Mouse (Mus musculus): ENCODE measurements around the gene Nlrc5. TPM values are rescaled to one million over a fixed set of nuclear protein-coding genes. Genes with fewer than 3 reads are reported as not detected.

Nlrc5 gene
- total and polyA plus RNA-seq, 2 experiments = 11.6 to 21.2 TPM

DNA sequence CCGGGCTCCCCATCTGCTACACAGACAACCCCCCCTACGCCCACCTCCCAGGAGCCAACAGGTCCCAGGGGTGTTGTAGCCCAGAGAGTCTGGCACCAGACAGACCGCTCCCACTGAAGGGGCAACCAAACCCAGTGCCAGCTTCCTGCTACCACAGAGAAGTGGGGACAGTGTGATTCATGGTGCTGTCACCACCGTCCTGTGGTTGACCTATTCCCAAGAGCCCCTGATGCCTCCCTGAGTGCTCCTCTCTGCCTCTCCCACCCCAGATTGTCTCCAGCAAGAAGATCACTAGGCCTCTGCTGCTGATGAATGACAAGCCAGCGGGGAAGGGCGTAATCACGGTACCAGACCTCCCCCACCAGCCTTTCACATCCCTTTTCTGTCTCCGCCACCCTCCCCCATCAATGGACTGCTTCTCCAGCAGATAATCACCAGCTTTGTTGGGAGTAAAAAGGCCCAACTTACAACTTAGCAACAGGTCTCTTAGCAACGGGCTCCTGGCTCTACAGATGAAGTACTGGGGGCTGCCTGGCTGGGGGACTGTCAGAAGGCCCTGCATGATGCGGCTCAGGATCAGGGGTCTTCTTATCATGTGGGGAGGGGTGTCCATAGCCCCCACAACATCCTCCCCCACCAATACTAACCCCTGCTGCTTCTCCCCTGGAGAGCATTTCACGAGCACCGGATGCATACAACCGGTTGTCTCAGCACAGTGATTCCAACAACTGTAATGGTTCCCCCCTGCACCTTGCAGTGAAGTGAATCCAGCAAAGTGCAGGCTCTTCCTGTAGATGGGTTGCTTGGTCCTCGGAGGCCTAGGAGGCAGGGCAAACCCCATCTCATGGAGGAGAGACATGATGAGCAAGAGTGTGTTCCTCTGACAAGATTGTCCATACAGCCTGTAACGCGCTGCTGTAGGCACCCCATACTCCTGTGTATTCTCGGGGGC is 117.6 kb downstream of the Nlrc5 start:
- Histone ChIP-seq H3K79me2 (ENCODE audit: control insufficient read depth, insufficient read depth, low read length) (no peaks in the 10 kb centered on the region), H3K9ac (ENCODE audit: low read depth, low read length) (no peak overlapping the region), H3K36me3 (ENCODE audit: control insufficient read depth, insufficient read depth, low read length) (no peaks in the 10 kb centered on the region), H3K4me1 (ENCODE audit: control insufficient read depth, insufficient read depth, low read length) (peaks cover 6% of the 10 kb centered on the region), H3K27me3 (ENCODE audit: control insufficient read depth, insufficient read depth, low read length) (no peaks in the 10 kb centered on the region), H3K4me3 (ENCODE audit: insufficient read depth, low read depth, low read length) (no peak overlapping the region), H3K27ac (replicated peaks; ENCODE audit: insufficient read depth, low read depth, low read length) (no peak overlapping the region)
- DNase-seq (ENCODE audit: extremely low read depth, low read depth, low spot score) = no peak
- 87% methylated on average over 17 of the region's 17 CpGs for whole genome bisulfite sequencing
- TF ChIP-seq CTCF (IDR thresholded peaks at IDR 0.05; ENCODE audit: low read depth, low read length) (no peak), POLR2A (IDR thresholded peaks at IDR 0.05; ENCODE audit: extremely low read depth, insufficient read depth, low read length) (no peak)

DNA sequence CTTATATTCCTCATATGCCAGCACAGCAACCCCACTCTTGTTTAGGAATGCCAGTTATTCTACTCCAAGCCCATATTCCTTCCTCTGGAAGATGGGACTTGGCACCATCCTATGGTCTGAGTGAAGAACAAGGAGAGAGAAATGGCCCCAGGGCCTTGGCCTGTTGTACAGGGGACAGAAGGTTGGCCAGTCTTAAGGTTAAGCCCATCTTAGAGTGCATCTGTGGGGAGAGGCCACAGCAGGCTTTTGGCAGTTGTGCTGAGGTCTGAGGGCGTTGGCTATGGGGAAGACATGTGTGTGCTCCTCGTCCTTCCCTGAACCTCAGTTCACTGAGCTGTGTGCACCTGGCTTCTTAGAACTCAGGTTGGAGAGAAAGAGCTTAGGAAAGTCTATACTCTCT is 118.5 kb downstream of the Nlrc5 start:
- Histone ChIP-seq H3K4me3 (ENCODE audit: insufficient read depth, low read depth, low read length) (no peak overlapping the region), H3K79me2 (ENCODE audit: control insufficient read depth, insufficient read depth, low read length) (no peaks in the 10 kb centered on the region), H3K9ac (ENCODE audit: low read depth, low read length) (no peak overlapping the region), H3K27ac (replicated peaks; ENCODE audit: insufficient read depth, low read depth, low read length) (no peak overlapping the region), H3K4me1 (ENCODE audit: control insufficient read depth, insufficient read depth, low read length) (peaks cover 6% of the 10 kb centered on the region), H3K27me3 (ENCODE audit: control insufficient read depth, insufficient read depth, low read length) (no peaks in the 10 kb centered on the region), H3K36me3 (ENCODE audit: control insufficient read depth, insufficient read depth, low read length) (no peaks in the 10 kb centered on the region)
- 100% methylated on average over 2 of the region's 2 CpGs for WGBS
- TF ChIP-seq CTCF (IDR thresholded peaks at IDR 0.05; ENCODE audit: low read depth, low read length) (no peak), POLR2A (IDR thresholded peaks at IDR 0.05; ENCODE audit: extremely low read depth, insufficient read depth, low read length) (no peak)
- DNase-seq (ENCODE audit: extremely low read depth, low read depth, low spot score) = no peak

DNA sequence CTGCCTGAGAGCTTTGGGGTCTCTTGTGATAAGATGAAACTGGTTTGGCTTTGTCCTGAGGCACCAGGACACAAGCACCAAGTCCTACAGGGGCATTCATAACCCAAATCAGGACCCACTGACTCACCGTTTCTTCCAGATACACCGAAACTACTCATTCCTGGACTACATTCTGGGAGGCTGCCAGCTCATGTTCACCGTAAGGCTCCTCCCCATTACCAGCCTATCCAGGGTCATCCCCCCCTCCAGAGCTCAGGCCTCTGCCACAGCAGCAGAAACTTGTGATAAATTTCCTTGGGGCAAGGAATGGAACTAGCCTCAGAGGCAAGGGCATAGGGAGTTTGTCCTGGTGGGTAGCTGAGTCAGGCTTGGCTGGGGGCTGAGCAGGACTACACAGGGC is 123.1 kb downstream of the Nlrc5 start:
- Histone ChIP-seq H3K9ac (ENCODE audit: low read depth, low read length) (no peak overlapping the region), H3K27me3 (ENCODE audit: control insufficient read depth, insufficient read depth, low read length) (no peaks in the 10 kb centered on the region), H3K4me1 (ENCODE audit: control insufficient read depth, insufficient read depth, low read length) (no peaks in the 10 kb centered on the region), H3K4me3 (ENCODE audit: insufficient read depth, low read depth, low read length) (no peak overlapping the region), H3K79me2 (ENCODE audit: control insufficient read depth, insufficient read depth, low read length) (no peaks in the 10 kb centered on the region), H3K36me3 (ENCODE audit: control insufficient read depth, insufficient read depth, low read length) (no peaks in the 10 kb centered on the region; the same call in 1 of the 2 replicates), H3K27ac (replicated peaks; ENCODE audit: insufficient read depth, low read depth, low read length) (no peak overlapping the region)
- TF ChIP-seq CTCF (IDR thresholded peaks at IDR 0.05; ENCODE audit: low read depth, low read length) (no peak), POLR2A (IDR thresholded peaks at IDR 0.05; ENCODE audit: extremely low read depth, insufficient read depth, low read length) (no peak)
- DNase-seq (ENCODE audit: extremely low read depth, low read depth, low spot score) = no peak
- WGBS = 88% methylated on average over 3 of the region's 3 CpGs

DNA sequence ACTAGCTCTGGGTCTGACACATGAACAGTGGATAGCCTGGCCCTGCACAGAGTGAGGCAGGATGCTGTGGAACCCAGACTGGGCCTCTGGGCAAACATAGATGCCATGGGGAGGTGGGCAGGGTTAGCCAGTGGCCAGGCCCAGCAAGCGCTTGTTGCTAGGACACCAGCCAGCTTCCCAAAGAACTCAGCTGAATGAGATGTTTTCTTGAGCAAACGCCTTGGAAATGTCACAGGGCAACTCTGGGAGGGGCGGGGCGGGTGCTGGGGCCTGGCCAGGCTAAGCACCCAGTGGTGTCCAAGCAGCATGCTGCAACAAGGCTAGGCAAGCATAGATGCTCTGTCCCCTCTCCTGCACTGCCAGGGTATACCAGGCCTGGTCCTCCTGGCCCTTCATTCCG is 127.1 kb downstream of the Nlrc5 start:
- H3K27me3 ChIP-seq (ENCODE audit: control insufficient read depth, insufficient read depth, low read length) = no peaks in the 10 kb centered on the region
- 93% methylated on average over 5 of the region's 5 CpGs for WGBS
- no peaks in the 10 kb centered on the region for H3K4me1 ChIP-seq (ENCODE audit: control insufficient read depth, insufficient read depth, low read length)
- no peak overlapping the region for H3K4me3 ChIP-seq (ENCODE audit: insufficient read depth, low read depth, low read length)
- no peak for DNase-seq (ENCODE audit: extremely low read depth, low read depth, low spot score)
- no peaks in the 10 kb centered on the region for H3K79me2 ChIP-seq (ENCODE audit: control insufficient read depth, insufficient read depth, low read length)
- TF ChIP-seq POLR2A (IDR thresholded peaks at IDR 0.05; ENCODE audit: extremely low read depth, insufficient read depth, low read length) = no peak
- no peak for TF ChIP-seq CTCF (IDR thresholded peaks at IDR 0.05; ENCODE audit: low read depth, low read length)
- H3K36me3 ChIP-seq (ENCODE audit: control insufficient read depth, insufficient read depth, low read length) = peaks cover 2% of the 10 kb centered on the region; the same call in 1 of the 2 replicates
- no peak overlapping the region for H3K9ac ChIP-seq (ENCODE audit: low read depth, low read length)
- no peak overlapping the region for H3K27ac ChIP-seq (replicated peaks; ENCODE audit: insufficient read depth, low read depth, low read length)

DNA sequence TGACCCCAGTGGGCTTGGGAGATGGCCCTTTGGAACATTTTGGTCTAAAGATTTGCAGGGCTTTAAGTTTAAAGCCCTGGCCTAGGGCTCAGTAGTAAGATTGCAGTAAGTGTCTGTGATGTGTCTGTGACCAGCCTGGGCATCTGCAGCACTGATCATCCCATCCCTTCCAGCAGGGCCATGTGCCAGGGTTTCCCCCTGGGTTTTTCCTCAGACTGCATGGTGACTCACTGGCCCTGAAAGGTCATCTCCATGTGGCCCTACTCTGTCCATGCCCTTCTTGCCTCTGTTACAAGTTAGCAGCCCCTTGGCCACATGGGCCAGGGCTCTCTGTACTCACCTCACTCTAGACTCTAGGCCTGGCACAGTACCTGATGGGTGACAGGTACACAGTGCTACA is 130.3 kb downstream of the Nlrc5 start:
- Histone ChIP-seq H3K27me3 (ENCODE audit: control insufficient read depth, insufficient read depth, low read length) (no peaks in the 10 kb centered on the region), H3K79me2 (ENCODE audit: control insufficient read depth, insufficient read depth, low read length) (no peaks in the 10 kb centered on the region), H3K9ac (ENCODE audit: low read depth, low read length) (no peak overlapping the region), H3K4me3 (ENCODE audit: insufficient read depth, low read depth, low read length) (no peak overlapping the region), H3K36me3 (ENCODE audit: control insufficient read depth, insufficient read depth, low read length) (peaks cover 2% of the 10 kb centered on the region; the same call in 1 of the 2 replicates), H3K4me1 (ENCODE audit: control insufficient read depth, insufficient read depth, low read length) (no peaks in the 10 kb centered on the region), H3K27ac (replicated peaks; ENCODE audit: insufficient read depth, low read depth, low read length) (no peak overlapping the region)
- TF ChIP-seq POLR2A (IDR thresholded peaks at IDR 0.05; ENCODE audit: extremely low read depth, insufficient read depth, low read length) (no peak), CTCF (IDR thresholded peaks at IDR 0.05; ENCODE audit: low read depth, low read length) (no peak)
- DNase-seq (ENCODE audit: extremely low read depth, low read depth, low spot score) = no peak

DNA sequence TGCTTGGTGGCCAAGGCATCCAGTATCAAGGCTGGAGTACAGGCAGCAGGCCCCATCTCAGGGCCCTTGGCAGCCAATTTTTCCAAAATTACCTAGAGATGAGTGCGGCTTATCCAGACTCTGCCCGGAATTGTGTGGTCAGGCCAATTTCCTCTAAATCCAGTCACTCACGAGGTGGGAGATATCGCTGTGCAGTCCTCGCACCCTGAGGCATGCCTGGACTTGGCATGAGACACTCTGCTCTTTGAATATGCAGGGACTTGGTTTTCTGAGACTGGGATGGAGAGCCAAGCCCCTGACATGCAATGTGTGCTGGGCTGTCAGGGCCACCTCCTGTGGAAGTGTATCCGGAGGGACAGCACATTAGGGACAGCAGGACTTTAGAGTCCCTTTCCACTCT is 131.9 kb downstream of the Nlrc5 start:
- Histone ChIP-seq H3K79me2 (ENCODE audit: control insufficient read depth, insufficient read depth, low read length) (no peaks in the 10 kb centered on the region), H3K27me3 (ENCODE audit: control insufficient read depth, insufficient read depth, low read length) (no peaks in the 10 kb centered on the region), H3K27ac (replicated peaks; ENCODE audit: insufficient read depth, low read depth, low read length) (no peak overlapping the region), H3K36me3 (ENCODE audit: control insufficient read depth, insufficient read depth, low read length) (peaks cover 2% of the 10 kb centered on the region; the same call in 1 of the 2 replicates), H3K9ac (ENCODE audit: low read depth, low read length) (no peak overlapping the region), H3K4me3 (ENCODE audit: insufficient read depth, low read depth, low read length) (no peak overlapping the region), H3K4me1 (ENCODE audit: control insufficient read depth, insufficient read depth, low read length) (no peaks in the 10 kb centered on the region)
- 83% methylated on average over 6 of the region's 6 CpGs for WGBS
- TF ChIP-seq CTCF (IDR thresholded peaks at IDR 0.05; ENCODE audit: low read depth, low read length) (no peak), POLR2A (IDR thresholded peaks at IDR 0.05; ENCODE audit: extremely low read depth, insufficient read depth, low read length) (no peak)
- no peak for DNase-seq (ENCODE audit: extremely low read depth, low read depth, low spot score)

Measured in liver, adult 2 months (tissue).